Mouse (Mus musculus) erythroblast, embryonic 14.5 days (primary cell): ENCODE measurements around the gene Lrrn4cl.

ENCODE experiments used
- GATA1 ChIP-seq: IDR thresholded peaks from 2 replicates; pipeline ENCODE4 v1.6.1; 2012; ENCODE audit warnings: low read length, inconsistent platforms, mixed read lengths
- TAL1 ChIP-seq: IDR thresholded peaks from 3 replicates; pipeline ENCODE4 v1.6.1; 2012; ENCODE audit warnings: low read length, inconsistent platforms, mixed read lengths

DNA sequence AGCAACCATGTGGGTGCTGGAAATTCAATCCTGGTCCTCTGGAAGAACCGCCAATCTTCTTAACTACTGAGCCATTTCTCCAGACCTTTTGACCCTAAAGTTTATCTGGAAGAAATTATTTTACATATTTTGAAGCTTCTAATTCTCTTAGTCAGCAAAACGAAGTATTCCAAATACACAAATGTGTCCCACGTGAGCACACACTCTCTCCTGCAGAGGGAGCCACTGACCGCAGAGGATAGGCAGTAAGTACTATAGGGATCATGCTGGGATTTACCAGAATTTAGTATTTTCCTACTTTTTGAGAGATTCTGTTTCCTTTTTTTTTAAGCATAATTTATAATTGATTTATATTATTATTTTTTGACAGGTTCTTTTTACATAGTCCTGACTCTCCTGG is 7.1 kb downstream of the Lrrn4cl start:
- no peak for TF ChIP-seq GATA1
- TF ChIP-seq TAL1 = no peak
